13 mouse cellular contexts compared by ENCODE assay signal in genomic region chr16:37729381-37730150, GRCm38 (mm10). TPM values are rescaled to one million over a fixed set of nuclear protein-coding genes. Genes with fewer than 3 reads are reported as not detected.
DNase-seq lines count a peak whose midpoint lies in the region; ATAC-seq and TF ChIP-seq lines count a peak whose summit lies in the region.
"Had no signal": no experiment of that assay in that cellular context is flagged by ENCODE, and none has a peak within 500 bp of the region (broad histone marks: within the 10 kb centered on the region; RNA-seq: fewer than 3 reads in every experiment).

No protein-coding gene starts in this region.

- 68% methylated on average over 9 of the region's 9 CpGs for WGBS in kidney, embryonic 16.5 days
- 12% methylated on average over 9 of the region's 9 CpGs for WGBS in heart, postnatal 0 days

- no peak for TF ChIP-seq EP300 in heart, postnatal 0 days (IDR thresholded peaks at IDR 0.05; ENCODE audit: low read depth)

- H3K27ac ChIP-seq in gastrocnemius, adult 2 months, result peak overlapping the region; percentile 68
- H3K27ac ChIP-seq in kidney, embryonic 16.5 days (ENCODE audit: low read length), result peak overlapping the region; percentile 59
- peak overlapping the region; percentile 79 for H3K27ac ChIP-seq in heart, postnatal 0 days (ENCODE audit: low read depth)
- H3K27ac ChIP-seq: hindbrain, embryonic 15.5 days; neural tube, embryonic 15.5 days had no signal

- H3K9ac ChIP-seq in kidney, embryonic 16.5 days (replicated peaks; ENCODE audit: low read length), result no peak overlapping the region
- no peak overlapping the region for H3K9ac ChIP-seq in heart, postnatal 0 days (replicated peaks; ENCODE audit: low read depth, low read length)
- H3K9ac ChIP-seq: hindbrain, embryonic 15.5 days; neural tube, embryonic 15.5 days had no signal

- no peak for TF ChIP-seq CTCF in gastrocnemius, adult 2 months (IDR thresholded peaks at IDR 0.05)
- no peak for TF ChIP-seq CTCF in heart, postnatal 0 days (IDR thresholded peaks at IDR 0.05; ENCODE audit: low read depth)

- H3K9me3 ChIP-seq in kidney, embryonic 16.5 days (ENCODE audit: low read length), result no peaks in the 10 kb centered on the region
- no peaks in the 10 kb centered on the region for H3K9me3 ChIP-seq in heart, postnatal 0 days (replicated peaks; ENCODE audit: control insufficient read depth, low read length)
- H3K9me3 ChIP-seq: hindbrain, embryonic 15.5 days; neural tube, embryonic 15.5 days had no signal

- no peaks in the 10 kb centered on the region for H3K27me3 ChIP-seq in kidney, embryonic 16.5 days (ENCODE audit: insufficient read depth, low read length)
- no peaks in the 10 kb centered on the region for H3K27me3 ChIP-seq in heart, postnatal 0 days (ENCODE audit: control insufficient read depth, insufficient read depth, low read length)
- H3K27me3 ChIP-seq: neural tube, embryonic 15.5 days had no signal

- DNase-seq in gastrocnemius, adult 2 months, result no peak
- DNase-seq in gastrocnemius, postnatal 25 days, result no peak
- no peak for DNase-seq in kidney, adult 9 months
- peak; percentile 44 for DNase-seq in MN1 (ENCODE audit: low spot score)
- DNase-seq in heart, postnatal 0 days (ENCODE audit: low spot score), result peak; percentile 43
- no peak for DNase-seq in frontal cortex, adult 2 months (ENCODE audit: extremely low spot score in 1 of 2, low spot score in 1 of 2)
- no peak for DNase-seq in testis, postnatal 10 days (ENCODE audit: low spot score)
- DNase-seq: B cell, adult 2 months; cerebellum, adult 9-11 months; kidney, postnatal 14 days had no signal

- no peak overlapping the region for H3K4me2 ChIP-seq in kidney, embryonic 16.5 days (replicated peaks; ENCODE audit: low read depth, low read length)
- H3K4me2 ChIP-seq in heart, postnatal 0 days (ENCODE audit: low read depth, low read length), result peak overlapping the region; percentile 40
- H3K4me2 ChIP-seq: hindbrain, embryonic 15.5 days; neural tube, embryonic 15.5 days had no signal

- intact Hi-C loops in gastrocnemius, adult 2 months (cut with DNase I), result no loop called here

- no peaks in the 10 kb centered on the region for H3K36me3 ChIP-seq in kidney, embryonic 16.5 days (ENCODE audit: insufficient read depth, low read length)
- no peaks in the 10 kb centered on the region for H3K36me3 ChIP-seq in heart, postnatal 0 days (replicated peaks; ENCODE audit: control insufficient read depth, insufficient read depth, low read length)
- H3K36me3 ChIP-seq: hindbrain, embryonic 15.5 days; neural tube, embryonic 15.5 days had no signal

- no peak for ATAC-seq in kidney, embryonic 16.5 days (ENCODE audit: low FRiP score, low TSS enrichment)
- ATAC-seq in heart, postnatal 0 days (ENCODE audit: insufficient read depth, low read depth), result peak; percentile 35

- no peak overlapping the region for H3K4me3 ChIP-seq in gastrocnemius, adult 2 months
- H3K4me3 ChIP-seq in kidney, embryonic 16.5 days (ENCODE audit: low read length), result no peak overlapping the region
- H3K4me3 ChIP-seq in heart, postnatal 0 days (ENCODE audit: low read depth, low read length), result no peak overlapping the region
- H3K4me3 ChIP-seq: hindbrain, embryonic 15.5 days; neural tube, embryonic 15.5 days had no signal

- H3K4me1 ChIP-seq in kidney, embryonic 16.5 days (ENCODE audit: insufficient read depth, low read length), result no peaks in the 10 kb centered on the region; the same call in 1 of the 2 replicates
- H3K4me1 ChIP-seq in heart, postnatal 0 days (ENCODE audit: control insufficient read depth, insufficient read depth), result peaks cover 27% of the 10 kb centered on the region

RNA-seq across cellular contexts. Expression of gene Fstl1, which starts 47.1 kb away (rescaled TPM):
- 10 to 100 TPM; 30.2 to 54.1 TPM for total RNA-seq in gastrocnemius, adult 2 months (2021)
- total RNA-seq in gastrocnemius, postnatal 25 days (2021), result 100 to 1,000 TPM in 1 of 2 experiments, 10 to 100 TPM in 1; 90.0 to 135 TPM
- polyA plus RNA-seq in kidney, embryonic 16.5 days (2015; fragmentation: Nextera tagmentation; extraction: Ambion mirVana), result 657 and 680 TPM in 2 replicates
- 289 and 316 TPM in 2 replicates for total RNA-seq in heart, postnatal 0 days (2014; rRNA removed; ENCODE audit: low replicate concordance)
- polyA plus RNA-seq in heart, postnatal 0 days (2015; fragmentation: Nextera tagmentation; extraction: Ambion mirVana), result 271 and 272 TPM in 2 replicates
- 18.1 and 23.0 TPM in 2 replicates for polyA plus RNA-seq in frontal cortex, adult 2 months (2012; rRNA removed)

Comparison
In these comparisons a context has a peak if more than half of its experiments do, and no peak if none do; other contexts are left out.
1. DNase-seq: peak in MN1 (single experiment) and heart, postnatal 0 days (single experiment); none in gastrocnemius, adult 2 months (single experiment), gastrocnemius, postnatal 25 days (single experiment), kidney, adult 9 months (single experiment), frontal cortex, adult 2 months (0 of 2) and testis, postnatal 10 days (single experiment).
2. Peak in every context shown above with its lines, with median percentiles within 50 percentile points of each other: H3K27ac ChIP-seq.